Mouse (Mus musculus) CH12F3 (cell line): ENCODE measurements around the gene Ccnd3.

Experiments
- in situ Hi-C: fragments of 300-500 bp; cut with MboI; formaldehyde crosslinking; loops from 2 replicates; pipeline ENCODE4 v1.14.3; 2020; ENCODE audit warnings: low sequenced_read_pairs

Gene Ccnd3

GRCm38 (mm10) chr17:47646683-47647082 is 141.8 kb downstream of the Ccnd3 start:
- in situ Hi-C loops = no loop called here

DNA sequence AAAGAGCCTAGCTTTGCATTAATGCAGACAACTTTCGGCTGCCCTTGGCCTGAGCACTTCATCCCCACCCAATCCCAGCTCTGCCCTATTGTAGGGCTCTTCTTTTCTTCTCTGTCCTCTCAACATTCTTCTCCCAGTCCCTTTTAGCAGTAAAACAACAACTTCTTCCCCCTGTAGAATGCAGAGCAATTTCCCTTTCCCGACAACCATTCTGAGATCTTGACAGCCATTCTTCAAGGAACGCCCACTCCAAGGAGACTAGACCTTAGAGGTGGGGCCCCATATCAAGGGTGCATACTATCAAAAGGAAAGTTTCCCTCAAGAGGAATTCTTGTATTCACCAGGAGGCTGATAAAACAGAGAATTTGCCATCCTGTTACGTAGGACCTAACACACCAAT is 144.1 kb downstream of the Ccnd3 start:
- in situ Hi-C loops = no loop called here
